Comparison of ENCODE assay signal across 8 mouse cellular contexts in genomic region chr7:95489666-95490065, GRCm38 (mm10).
DNase-seq lines count a peak whose midpoint lies in the region; ATAC-seq and TF ChIP-seq lines count a peak whose summit lies in the region.

No protein-coding gene starts in this region.

- in situ Hi-C loops in Patski (cut with MboI; ENCODE audit: low pct_unique_long_range_greater_than_20kb) = loop anchor here (5.0 to 25.0 kb wide), 5 partner anchors 223 to 1435 kb away; partner anchors contain the start of gene Tenm4

- WGBS in heart, embryonic 12.5 days = 9% methylated on average over 4 of the region's 4 CpGs
- WGBS in embryonic facial prominence, embryonic 10.5 days = 8% methylated on average over 4 of the region's 4 CpGs
- WGBS in kidney, embryonic 15.5 days = 9% methylated on average over 4 of the region's 4 CpGs
- WGBS in limb, embryonic 14.5 days = 10% methylated on average over 4 of the region's 4 CpGs

- H3K27me3 ChIP-seq in heart, embryonic 12.5 days (replicated peaks) = no peaks in the 10 kb centered on the region
- no peaks in the 10 kb centered on the region for H3K27me3 ChIP-seq in Patski
- no peaks in the 10 kb centered on the region for H3K27me3 ChIP-seq in embryonic facial prominence, embryonic 10.5 days (replicated peaks; ENCODE audit: low read depth, poor library complexity, severe bottlenecking)
- no peaks in the 10 kb centered on the region for H3K27me3 ChIP-seq in kidney, embryonic 15.5 days
- no peaks in the 10 kb centered on the region for H3K27me3 ChIP-seq in limb, embryonic 14.5 days (ENCODE audit: control insufficient read depth, insufficient read depth, low read length)

- no peak overlapping the region for H3K4me2 ChIP-seq in heart, embryonic 12.5 days
- no peak overlapping the region for H3K4me2 ChIP-seq in kidney, embryonic 15.5 days
- H3K4me2 ChIP-seq in limb, embryonic 14.5 days (replicated peaks; ENCODE audit: low read depth, low read length, severe bottlenecking) = no peak overlapping the region

- H3K9me3 ChIP-seq in heart, embryonic 12.5 days (replicated peaks) = no peaks in the 10 kb centered on the region
- no peaks in the 10 kb centered on the region for H3K9me3 ChIP-seq in embryonic facial prominence, embryonic 10.5 days
- H3K9me3 ChIP-seq in kidney, embryonic 15.5 days (replicated peaks) = no peaks in the 10 kb centered on the region
- H3K9me3 ChIP-seq in limb, embryonic 14.5 days (ENCODE audit: control insufficient read depth, low read length) = no peaks in the 10 kb centered on the region

- no peak overlapping the region for H3K9ac ChIP-seq in heart, embryonic 12.5 days
- no peak overlapping the region for H3K9ac ChIP-seq in kidney, embryonic 15.5 days
- no peak overlapping the region for H3K9ac ChIP-seq in limb, embryonic 14.5 days (ENCODE audit: low read depth, low read length, severe bottlenecking)

- H3K4me3 ChIP-seq in heart, embryonic 12.5 days = no peak overlapping the region
- no peak overlapping the region for H3K4me3 ChIP-seq in embryonic facial prominence, embryonic 10.5 days
- H3K4me3 ChIP-seq in kidney, embryonic 15.5 days (replicated peaks) = no peak overlapping the region
- no peak overlapping the region for H3K4me3 ChIP-seq in limb, embryonic 14.5 days (replicated peaks; ENCODE audit: low read length)

- POLR2A ChIA-PET in Patski (lab: Charles Lee) = interaction anchor here (0.6 kb wide), 1 partner anchor 1428 kb away, joined by 3 read pairs; no protein-coding TSS in a partner anchor

- no peak for TF ChIP-seq POLR2A in limb, embryonic 14.5 days (IDR thresholded peaks at IDR 0.05; ENCODE audit: borderline replicate concordance, extremely low read depth, insufficient read depth, insufficient read length)

- no peaks in the 10 kb centered on the region for H3K36me3 ChIP-seq in heart, embryonic 12.5 days
- no peaks in the 10 kb centered on the region for H3K36me3 ChIP-seq in embryonic facial prominence, embryonic 10.5 days (replicated peaks)
- no peaks in the 10 kb centered on the region for H3K36me3 ChIP-seq in kidney, embryonic 15.5 days
- no peaks in the 10 kb centered on the region for H3K36me3 ChIP-seq in limb, embryonic 14.5 days (ENCODE audit: control insufficient read depth, insufficient read depth, low read length)

- H3K4me1 ChIP-seq in heart, embryonic 12.5 days (replicated peaks) = no peaks in the 10 kb centered on the region
- no peaks in the 10 kb centered on the region for H3K4me1 ChIP-seq in embryonic facial prominence, embryonic 10.5 days
- H3K4me1 ChIP-seq in kidney, embryonic 15.5 days = no peaks in the 10 kb centered on the region
- H3K4me1 ChIP-seq in limb, embryonic 14.5 days (ENCODE audit: control insufficient read depth, insufficient read depth, low read length) = no peaks in the 10 kb centered on the region

- peak; percentile 52 for DNase-seq in heart, postnatal 4 days
- DNase-seq in Patski (ENCODE audit: low read depth, low spot score) = peak; percentile 20
- DNase-seq in embryonic facial prominence, embryonic 10.5 days (ENCODE audit: low spot score) = peak; percentile 54
- peak; percentile 73 for DNase-seq in limb, embryonic 14.5 days (ENCODE audit: low spot score)
- peak; percentile 48 for DNase-seq in retina, postnatal 7 days (ENCODE audit: low read depth, low spot score)
- no peak for DNase-seq in thymus, postnatal 14 days

- no peak overlapping the region for H3K27ac ChIP-seq in heart, embryonic 12.5 days (ENCODE audit: poor library complexity, severe bottlenecking)
- no peak overlapping the region for H3K27ac ChIP-seq in embryonic facial prominence, embryonic 10.5 days (replicated peaks)
- no peak overlapping the region for H3K27ac ChIP-seq in kidney, embryonic 15.5 days
- no peak overlapping the region for H3K27ac ChIP-seq in limb, embryonic 14.5 days (replicated peaks; ENCODE audit: low read depth, low read length)

- CTCF ChIA-PET in Patski (lab: Charles Lee) = interaction anchor here (0.7 to 3.8 kb wide), 2 partner anchors 369 to 662 kb away, joined by 3 to 13 read pairs; no protein-coding TSS in a partner anchor

- no peak; the same call in 1 of the 2 replicates for ATAC-seq in heart, embryonic 12.5 days (ENCODE audit: insufficient number of reproducible peaks, low FRiP score)
- ATAC-seq in Patski = peak; percentile 47
- ATAC-seq in kidney, embryonic 15.5 days (replicated peaks; ENCODE audit: low FRiP score) = peak; percentile 82
- ATAC-seq in limb, embryonic 14.5 days (ENCODE audit: low FRiP score, low read depth) = no peak; the same call in 1 of the 2 replicates

- peak; percentile 86 for TF ChIP-seq CTCF in Patski (IDR thresholded peaks at IDR 0.05)

Comparison
In these comparisons a context has a peak if more than half of its experiments do, and no peak if none do; other contexts are left out.
1. ATAC-seq: peak in Patski (single experiment) and kidney, embryonic 15.5 days (single experiment); none in heart, embryonic 12.5 days (single experiment) and limb, embryonic 14.5 days (single experiment).